Mouse (Mus musculus) neutrophil, adult 5-6 weeks (primary cell): ENCODE results near the gene Pdxp. TPM values are rescaled to one million over a fixed set of nuclear protein-coding genes. Genes with fewer than 3 reads are reported as not detected.

Experiments used
- ATAC-seq: fragments of 151-379, 151-347 bp; 2 replicates; pipeline ENCODE4 v1.8.0; 2017; ENCODE audit warnings: mild to moderate bottlenecking, moderate TSS enrichment; ENCODE audit not compliant: insufficient number of reproducible peaks, poor library complexity, low FRiP score, severe bottlenecking; ENCODE audit errors: extremely low read depth
- total RNA-seq: library from RNA; stranded (forward); fragments of 200-1000 nt; gene quantifications from 2 replicates; pipeline ENCODE4 v1.2.3, GENCODE M21; 2017

Gene Pdxp
- total RNA-seq, 1 experiment from 2014 or later: 3.7 TPM

GRCm38 (mm10) chr15:78955663-78956062, 41.9 kb downstream of the Pdxp start:
- no peak for ATAC-seq

GRCm38 (mm10) chr15:78956351-78956750, 42.6 kb downstream of the Pdxp start:
- 0 out of 2 replicates have a peak, but pooled peaks have one; percentile 31 for ATAC-seq

- no peak for ATAC-seq
Measured at GRCm38 (mm10) chr15:78957021-78957420, 43.3 kb downstream of the Pdxp start.

- no peak for ATAC-seq
Measured at GRCm38 (mm10) chr15:78959537-78959936, 45.8 kb downstream of the Pdxp start.

- no peak for ATAC-seq
Measured at GRCm38 (mm10) chr15:78960088-78960487, 46.4 kb downstream of the Pdxp start.

- ATAC-seq: peak; percentile 53
Measured at GRCm38 (mm10) chr15:78962885-78963284, 49.2 kb downstream of the Pdxp start.

Other genes with a start within 250 kb of the Pdxp start
- gene Elfn2, start 195.1 kb upstream of the Pdxp start, total RNA-seq: not detected in 2 replicates
- 36.5 and 38.8 TPM in 2 replicates for gene Mfng, start 140.4 kb upstream of the Pdxp start, total RNA-seq
- 5.0 and 7.2 TPM in 2 replicates for gene Card10, start 110.9 kb upstream of the Pdxp start, total RNA-seq
- not detected in 2 replicates for gene Cdc42ep1, start 71.3 kb upstream of the Pdxp start, total RNA-seq
- not detected in 2 replicates for gene Lgals2, start 58.4 kb upstream of the Pdxp start, total RNA-seq
- 37.2 and 39.5 TPM in 2 replicates for gene Gga1, start 36.7 kb upstream of the Pdxp start, total RNA-seq
- 1.0 and 2.3 TPM in 2 replicates for gene Gm49510, start 14.3 kb upstream of the Pdxp start, total RNA-seq
- 31.8 and 39.0 TPM in 2 replicates for gene Sh3bp1, start 14.2 kb upstream of the Pdxp start, total RNA-seq
- gene Lgals1, start 12.8 kb downstream of the Pdxp start, total RNA-seq: 31.7 and 43.2 TPM in 2 replicates
- gene Nol12, start 21.0 kb downstream of the Pdxp start, total RNA-seq: 18.9 and 22.6 TPM in 2 replicates
- 37.2 and 41.9 TPM in 2 replicates for gene Triobp, start 33.8 kb downstream of the Pdxp start, total RNA-seq
- 3.3 and 6.8 TPM in 2 replicates for gene H1f0, start 114.5 kb downstream of the Pdxp start, total RNA-seq
- gene Galr3, start 128.0 kb downstream of the Pdxp start, total RNA-seq: not detected in 2 replicates
- gene Ankrd54, start 149.0 kb downstream of the Pdxp start, total RNA-seq: 19.2 and 22.6 TPM in 2 replicates
- gene Eif3l, start 161.3 kb downstream of the Pdxp start, total RNA-seq: 97.7 and 106 TPM in 2 replicates
- gene Micall1, start 195.0 kb downstream of the Pdxp start, total RNA-seq: 31.8 and 32.7 TPM in 2 replicates
- 27.9 and 42.8 TPM in 2 replicates for gene Polr2f, start 227.1 kb downstream of the Pdxp start, total RNA-seq
- gene 1700088E04Rik, start 227.3 kb downstream of the Pdxp start, total RNA-seq: 0.12 and 0.49 TPM in 2 replicates